Mouse (Mus musculus): ENCODE measurements around the gene Gpr143. TPM values are rescaled to one million over a fixed set of nuclear protein-coding genes. Genes with fewer than 3 reads are reported as not detected.
A peak's percentile ranks its signal among the peaks of the same experiment; 100 is the strongest.

The Gpr143 gene
- polyA plus RNA-seq, 1 experiment: not detected

DNA sequence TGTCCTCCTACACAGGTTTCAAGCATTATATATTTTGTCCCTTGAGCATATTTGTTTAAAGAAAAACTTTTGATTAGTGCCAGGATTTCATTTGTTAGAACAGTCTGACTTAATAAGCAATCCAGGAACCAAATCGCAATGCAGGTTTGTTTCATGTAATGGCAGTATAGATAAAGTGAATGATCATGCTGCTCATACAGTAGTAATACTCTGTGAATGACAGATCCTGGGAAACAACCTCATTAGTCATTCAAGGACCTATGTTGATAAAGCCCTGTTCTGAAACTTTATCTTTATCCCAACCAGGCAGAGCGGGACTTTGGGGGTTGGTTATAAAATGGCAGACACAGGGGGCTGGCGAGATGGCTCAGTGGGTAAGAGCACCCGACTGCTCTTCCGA is 25.4 kb upstream of the Gpr143 start:
- no peak for TF ChIP-seq POLR2A (IDR thresholded peaks at IDR 0.05; ENCODE audit: control insufficient read depth, low read depth, low read length)
- no peak for TF ChIP-seq CTCF (IDR thresholded peaks at IDR 0.05; ENCODE audit: control insufficient read depth, insufficient read depth, insufficient replicate concordance, low read depth, low read length)
- no peaks in the 10 kb centered on the region for H3K36me3 ChIP-seq (ENCODE audit: control insufficient read depth, insufficient read depth, low read length)
- H3K4me1 ChIP-seq (ENCODE audit: control insufficient read depth, insufficient read depth, low read length): no peaks in the 10 kb centered on the region
- H3K27me3 ChIP-seq (ENCODE audit: control insufficient read depth, insufficient read depth, low read length): no peaks in the 10 kb centered on the region
- H3K4me3 ChIP-seq (ENCODE audit: control insufficient read depth, low read depth, low read length): no peak overlapping the region
- H3K27ac ChIP-seq (ENCODE audit: control insufficient read depth, insufficient read depth, low read depth, low read length): no peak overlapping the region

DNA sequence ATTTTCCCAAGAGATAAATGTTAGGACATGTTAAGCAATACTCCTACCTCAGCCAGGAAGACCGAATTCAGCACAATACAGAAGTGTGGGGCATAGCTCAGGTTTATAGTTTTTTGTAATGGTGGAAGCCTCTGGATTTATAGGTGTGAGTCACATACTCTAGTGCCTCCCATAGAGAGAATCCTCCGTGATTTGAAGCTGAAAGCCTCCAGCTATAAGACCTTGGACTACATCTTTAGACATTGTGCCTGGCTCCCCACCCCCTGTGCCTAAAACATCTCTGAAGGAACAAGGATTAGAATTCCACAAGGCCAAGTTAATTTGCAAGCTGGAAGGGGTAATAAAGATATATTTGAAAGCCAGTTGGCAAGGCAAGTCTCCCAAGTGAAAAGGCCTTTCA is 19.3 kb upstream of the Gpr143 start:
- H3K4me1 ChIP-seq (ENCODE audit: control insufficient read depth, insufficient read depth, low read length): no peaks in the 10 kb centered on the region
- H3K27me3 ChIP-seq (ENCODE audit: control insufficient read depth, insufficient read depth, low read length): no peaks in the 10 kb centered on the region
- H3K36me3 ChIP-seq (ENCODE audit: control insufficient read depth, insufficient read depth, low read length): no peaks in the 10 kb centered on the region
- no peak overlapping the region for H3K4me3 ChIP-seq (ENCODE audit: control insufficient read depth, low read depth, low read length)
- TF ChIP-seq POLR2A (IDR thresholded peaks at IDR 0.05; ENCODE audit: control insufficient read depth, low read depth, low read length): no peak
- TF ChIP-seq CTCF (IDR thresholded peaks at IDR 0.05; ENCODE audit: control insufficient read depth, insufficient read depth, insufficient replicate concordance, low read depth, low read length): no peak
- no peak overlapping the region for H3K27ac ChIP-seq (ENCODE audit: control insufficient read depth, insufficient read depth, low read depth, low read length)

DNA sequence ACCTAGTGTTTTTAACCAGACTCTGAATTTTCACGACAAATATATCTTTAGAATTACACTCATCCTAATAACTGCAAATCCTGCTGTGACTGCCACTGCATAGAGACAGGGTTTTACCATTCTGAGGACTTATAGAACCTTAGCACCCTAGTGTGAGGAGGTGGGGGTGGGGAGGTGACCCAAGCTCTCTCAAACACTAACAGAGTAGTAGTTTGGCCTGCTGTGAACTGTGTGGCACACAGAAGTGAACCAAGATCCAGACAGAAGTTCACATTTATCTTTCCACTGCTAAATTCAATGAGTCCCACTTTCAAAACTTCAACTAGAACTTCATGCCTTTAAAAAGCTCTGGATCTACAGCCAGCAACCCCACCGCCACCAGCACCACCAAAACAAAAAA is 18.9 kb upstream of the Gpr143 start:
- Histone ChIP-seq H3K27ac (ENCODE audit: control insufficient read depth, insufficient read depth, low read depth, low read length) (no peak overlapping the region), H3K4me3 (ENCODE audit: control insufficient read depth, low read depth, low read length) (no peak overlapping the region), H3K27me3 (ENCODE audit: control insufficient read depth, insufficient read depth, low read length) (no peaks in the 10 kb centered on the region), H3K36me3 (ENCODE audit: control insufficient read depth, insufficient read depth, low read length) (no peaks in the 10 kb centered on the region), H3K4me1 (ENCODE audit: control insufficient read depth, insufficient read depth, low read length) (no peaks in the 10 kb centered on the region)
- TF ChIP-seq CTCF (IDR thresholded peaks at IDR 0.05; ENCODE audit: control insufficient read depth, insufficient read depth, insufficient replicate concordance, low read depth, low read length): no peak
- no peak for TF ChIP-seq POLR2A (IDR thresholded peaks at IDR 0.05; ENCODE audit: control insufficient read depth, low read depth, low read length)

DNA sequence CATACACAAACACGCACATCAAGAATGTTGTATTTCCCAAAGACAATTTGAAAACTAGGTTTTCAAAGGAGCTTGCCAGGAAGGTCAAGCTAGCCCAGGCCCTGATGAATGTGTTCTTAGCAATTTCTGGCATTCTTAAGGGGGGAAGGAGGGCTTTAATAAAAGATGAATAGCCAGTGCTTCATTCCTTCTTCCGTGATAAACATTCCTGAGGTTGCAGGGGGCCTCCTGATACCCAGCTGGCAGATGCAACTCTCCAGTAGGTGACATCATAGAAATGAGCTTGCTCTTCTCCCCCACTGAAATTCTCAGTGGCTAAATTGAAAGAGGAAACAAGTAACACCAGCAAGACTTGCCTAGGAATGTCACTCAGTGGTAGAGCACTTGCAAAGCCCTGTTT is 17.6 kb upstream of the Gpr143 start:
- no peak overlapping the region for H3K4me3 ChIP-seq (ENCODE audit: control insufficient read depth, low read depth, low read length)
- H3K4me1 ChIP-seq (ENCODE audit: control insufficient read depth, insufficient read depth, low read length): no peaks in the 10 kb centered on the region
- H3K27me3 ChIP-seq (ENCODE audit: control insufficient read depth, insufficient read depth, low read length): no peaks in the 10 kb centered on the region
- H3K27ac ChIP-seq (ENCODE audit: control insufficient read depth, insufficient read depth, low read depth, low read length): no peak overlapping the region
- no peak for TF ChIP-seq CTCF (IDR thresholded peaks at IDR 0.05; ENCODE audit: control insufficient read depth, insufficient read depth, insufficient replicate concordance, low read depth, low read length)
- no peak for TF ChIP-seq POLR2A (IDR thresholded peaks at IDR 0.05; ENCODE audit: control insufficient read depth, low read depth, low read length)
- no peaks in the 10 kb centered on the region for H3K36me3 ChIP-seq (ENCODE audit: control insufficient read depth, insufficient read depth, low read length)

DNA sequence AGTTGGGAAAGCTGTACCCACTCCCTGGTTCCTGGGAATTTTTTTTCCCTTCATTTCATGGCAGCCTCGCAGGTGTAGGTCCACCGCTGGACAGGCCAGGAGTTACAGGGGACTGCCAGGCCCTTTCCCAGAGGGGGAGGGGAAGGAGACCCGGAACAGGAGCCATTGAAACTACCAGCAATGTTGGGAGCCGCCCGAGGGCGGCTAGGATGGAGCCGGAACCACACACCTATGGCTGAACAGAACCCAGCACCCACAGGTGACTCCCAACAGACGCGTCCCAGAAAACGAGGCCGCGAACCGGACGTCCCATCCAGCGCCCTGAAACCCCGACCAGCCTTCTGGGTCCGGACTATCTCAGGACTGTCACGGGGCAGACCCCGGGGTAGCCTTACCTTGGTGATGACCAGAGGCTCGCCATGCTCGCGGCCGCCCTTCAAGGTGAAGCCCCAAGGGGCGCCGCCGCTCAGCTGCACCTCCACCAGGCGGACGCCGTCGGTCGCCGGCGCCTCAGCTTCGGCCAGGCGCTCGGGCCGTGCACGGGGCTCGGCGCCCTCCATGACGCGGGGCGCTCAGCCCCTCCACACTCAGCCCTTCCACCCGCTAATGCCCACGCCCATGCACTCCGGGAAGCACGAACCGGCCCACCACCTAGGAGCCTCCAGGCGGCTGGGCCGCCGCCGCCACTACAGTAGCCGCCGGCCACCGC is 12.7 kb upstream of the Gpr143 start, which contains the start of gene Shroom2:
TSS of gene Shroom2 (minus strand) at position 575 of the 709 bp plus-strand sequence.
- TF ChIP-seq POLR2A (IDR thresholded peaks at IDR 0.05; ENCODE audit: control insufficient read depth, low read depth, low read length): no peak
- no peak for TF ChIP-seq CTCF (IDR thresholded peaks at IDR 0.05; ENCODE audit: control insufficient read depth, insufficient read depth, insufficient replicate concordance, low read depth, low read length)
- Histone ChIP-seq H3K36me3 (ENCODE audit: control insufficient read depth, insufficient read depth, low read length) (no peaks in the 10 kb centered on the region), H3K27ac (ENCODE audit: control insufficient read depth, insufficient read depth, low read depth, low read length) (peak within 1 kb of the TSS; percentile 21; the same call in 1 of the 2 replicates), H3K27me3 (ENCODE audit: control insufficient read depth, insufficient read depth, low read length) (no peaks in the 10 kb centered on the region), H3K4me3 (ENCODE audit: control insufficient read depth, low read depth, low read length) (peak within 1 kb of the TSS; percentile 85), H3K4me1 (ENCODE audit: control insufficient read depth, insufficient read depth, low read length) (no peaks in the 10 kb centered on the region)

DNA sequence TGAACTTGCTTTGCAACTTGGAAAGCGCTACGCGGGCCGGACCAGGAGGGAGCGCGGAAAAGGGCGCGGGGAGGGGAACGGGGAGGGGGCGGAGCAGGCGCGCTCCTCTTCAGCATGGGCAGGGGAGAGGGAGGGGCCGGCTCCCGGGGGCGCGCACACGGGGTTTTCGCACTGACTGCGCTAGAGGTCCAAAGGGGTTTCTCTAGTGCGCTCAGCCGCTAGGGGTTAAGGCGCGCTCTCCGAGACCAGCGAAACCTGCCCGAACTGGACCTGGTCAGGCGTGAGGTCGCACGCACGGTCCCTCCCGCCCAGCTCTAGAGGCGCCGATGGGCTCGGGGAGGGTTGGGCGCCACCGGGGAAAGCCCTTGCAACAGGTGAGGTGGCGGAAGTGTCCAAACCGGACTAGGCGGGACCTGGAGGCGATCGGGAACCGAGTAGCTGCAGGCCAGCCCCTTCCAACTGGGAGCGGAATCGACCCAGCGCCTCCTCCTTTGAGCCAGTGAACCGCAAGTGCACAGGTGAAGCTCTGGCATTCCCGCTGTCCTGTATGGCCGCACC is 12.0 kb upstream of the Gpr143 start:
- TF ChIP-seq POLR2A (IDR thresholded peaks at IDR 0.05; ENCODE audit: control insufficient read depth, low read depth, low read length): no peak
- TF ChIP-seq CTCF (IDR thresholded peaks at IDR 0.05; ENCODE audit: control insufficient read depth, insufficient read depth, insufficient replicate concordance, low read depth, low read length): no peak
- Histone ChIP-seq H3K36me3 (ENCODE audit: control insufficient read depth, insufficient read depth, low read length) (no peaks in the 10 kb centered on the region), H3K4me1 (ENCODE audit: control insufficient read depth, insufficient read depth, low read length) (no peaks in the 10 kb centered on the region), H3K27me3 (ENCODE audit: control insufficient read depth, insufficient read depth, low read length) (no peaks in the 10 kb centered on the region), H3K27ac (ENCODE audit: control insufficient read depth, insufficient read depth, low read depth, low read length) (peak overlapping the region; percentile 7; the same call in 1 of the 2 replicates), H3K4me3 (ENCODE audit: control insufficient read depth, low read depth, low read length) (peak overlapping the region; percentile 85)

DNA sequence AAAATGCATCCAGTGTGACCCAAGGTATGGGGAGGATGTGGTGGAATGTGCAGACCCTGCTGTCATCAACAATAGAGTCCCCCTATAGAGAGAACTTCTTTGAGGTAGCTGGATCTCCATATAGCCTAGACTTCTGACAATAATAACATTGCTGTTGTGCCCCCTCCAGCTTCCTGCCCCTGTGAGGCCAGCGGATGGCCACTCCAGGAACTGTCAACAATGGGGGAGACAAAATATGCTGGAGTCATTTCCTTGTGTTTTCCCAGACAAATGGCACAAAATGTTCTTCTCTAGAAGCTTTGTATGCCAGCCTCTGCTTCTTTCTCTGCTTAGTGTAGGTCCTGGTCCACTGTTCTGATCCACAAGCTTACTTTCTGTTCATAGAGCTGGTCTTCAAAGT is 6.4 kb downstream of the Gpr143 start:
- Histone ChIP-seq H3K27ac (ENCODE audit: control insufficient read depth, insufficient read depth, low read depth, low read length) (no peak overlapping the region), H3K27me3 (ENCODE audit: control insufficient read depth, insufficient read depth, low read length) (no peaks in the 10 kb centered on the region), H3K4me1 (ENCODE audit: control insufficient read depth, insufficient read depth, low read length) (no peaks in the 10 kb centered on the region), H3K4me3 (ENCODE audit: control insufficient read depth, low read depth, low read length) (no peak overlapping the region), H3K36me3 (ENCODE audit: control insufficient read depth, insufficient read depth, low read length) (no peaks in the 10 kb centered on the region)
- no peak for TF ChIP-seq POLR2A (IDR thresholded peaks at IDR 0.05; ENCODE audit: control insufficient read depth, low read depth, low read length)

Measured in testis, adult 2 months (tissue).